Mouse (Mus musculus): Measurements from ENCODE around the gene Fibp. TPM values are rescaled to one million over a fixed set of nuclear protein-coding genes. Genes with fewer than 3 reads are reported as not detected.

The Fibp gene
- polyA plus RNA-seq, 1 experiment from 2014 or later, result 108 TPM

- peaks cover 14% of the 10 kb centered on the region for H3K4me1 ChIP-seq (ENCODE audit: control insufficient read depth, insufficient read depth, low read length)
- H3K9ac ChIP-seq (ENCODE audit: low read length), result no peak overlapping the region
- no peak overlapping the region for H3K27ac ChIP-seq (ENCODE audit: low read length)
- H3K27me3 ChIP-seq (ENCODE audit: control insufficient read depth, insufficient read depth, low read length), result no peaks in the 10 kb centered on the region
- no peak for ATAC-seq (replicated peaks; ENCODE audit: extremely low read depth, insufficient read depth, low FRiP score)
- peaks cover 46% of the 10 kb centered on the region for H3K36me3 ChIP-seq (ENCODE audit: control insufficient read depth, insufficient read depth)
- H3K4me2 ChIP-seq (ENCODE audit: low read depth, low read length), result no peak overlapping the region
- no peak overlapping the region for H3K4me3 ChIP-seq (ENCODE audit: low read length)
- WGBS, result 81% methylated on average over 16 of the region's 16 CpGs
- no peaks in the 10 kb centered on the region for H3K9me3 ChIP-seq (replicated peaks; ENCODE audit: control insufficient read depth, low read length)
Observed at GRCm38 (mm10) chr19:5496052-5496370, 35.6 kb downstream of the Fibp start.

DNA sequence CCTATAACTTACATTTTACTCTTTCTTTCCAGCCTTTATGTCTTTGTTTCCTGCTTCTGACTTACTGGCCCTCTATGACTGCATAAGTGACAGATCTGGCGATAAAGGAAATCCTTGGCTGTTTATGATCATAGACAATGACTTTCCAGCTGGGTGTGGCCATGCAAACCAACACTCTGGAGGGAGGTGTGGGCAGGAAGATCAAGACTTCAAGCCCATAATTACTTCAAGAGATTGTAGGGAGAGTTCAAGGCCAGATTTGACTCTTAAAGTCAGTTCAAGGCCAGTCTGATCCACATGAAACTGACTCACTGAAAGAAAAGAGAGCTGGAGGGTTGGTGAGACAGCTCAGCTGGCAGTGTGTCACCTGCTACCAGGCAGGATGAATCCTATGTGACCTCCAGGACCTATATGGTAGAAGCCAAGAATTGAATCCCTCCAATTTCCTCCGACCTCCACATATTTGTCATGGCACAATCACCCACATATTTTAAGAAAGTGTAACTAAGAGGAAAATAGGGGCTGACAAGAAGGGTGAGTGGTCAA lies 40.0 kb downstream of the Fibp start:
- Histone ChIP-seq H3K9me3 (replicated peaks; ENCODE audit: control insufficient read depth, low read length) (no peaks in the 10 kb centered on the region), H3K9ac (ENCODE audit: low read length) (no peak overlapping the region), H3K36me3 (ENCODE audit: control insufficient read depth, insufficient read depth) (peaks cover 26% of the 10 kb centered on the region), H3K27me3 (ENCODE audit: control insufficient read depth, insufficient read depth, low read length) (no peaks in the 10 kb centered on the region), H3K27ac (ENCODE audit: low read length) (no peak overlapping the region), H3K4me2 (ENCODE audit: low read depth, low read length) (no peak overlapping the region), H3K4me3 (ENCODE audit: low read length) (no peak overlapping the region), H3K4me1 (ENCODE audit: control insufficient read depth, insufficient read depth, low read length) (no peaks in the 10 kb centered on the region)
- ATAC-seq (replicated peaks; ENCODE audit: extremely low read depth, insufficient read depth, low FRiP score), result no peak
- 80% methylated on average over 2 of the region's 2 CpGs for WGBS

GRCm38 (mm10) chr19:5503687-5504086 lies 43.3 kb downstream of the Fibp start, which contains the start of gene 1700020D05Rik:
TSS of gene 1700020D05Rik (minus strand) at chr19:5503787.
- Histone ChIP-seq H3K9me3 (replicated peaks; ENCODE audit: control insufficient read depth, low read length) (no peaks in the 10 kb centered on the region), H3K27ac (ENCODE audit: low read length) (no peak within 1 kb of the TSS), H3K36me3 (ENCODE audit: control insufficient read depth, insufficient read depth) (0 out of 2 replicates have a peak, but pooled peaks cover 5% of the 10 kb centered on the region), H3K4me2 (ENCODE audit: low read depth, low read length) (no peak within 1 kb of the TSS), H3K4me3 (ENCODE audit: low read length) (no peak within 1 kb of the TSS), H3K27me3 (ENCODE audit: control insufficient read depth, insufficient read depth, low read length) (no peaks in the 10 kb centered on the region), H3K4me1 (ENCODE audit: control insufficient read depth, insufficient read depth, low read length) (no peaks in the 10 kb centered on the region), H3K9ac (ENCODE audit: low read length) (no peak within 1 kb of the TSS)
- no peak for ATAC-seq (replicated peaks; ENCODE audit: extremely low read depth, insufficient read depth, low FRiP score)
- WGBS, result 61% methylated on average over 17 of the region's 17 CpGs

DNA sequence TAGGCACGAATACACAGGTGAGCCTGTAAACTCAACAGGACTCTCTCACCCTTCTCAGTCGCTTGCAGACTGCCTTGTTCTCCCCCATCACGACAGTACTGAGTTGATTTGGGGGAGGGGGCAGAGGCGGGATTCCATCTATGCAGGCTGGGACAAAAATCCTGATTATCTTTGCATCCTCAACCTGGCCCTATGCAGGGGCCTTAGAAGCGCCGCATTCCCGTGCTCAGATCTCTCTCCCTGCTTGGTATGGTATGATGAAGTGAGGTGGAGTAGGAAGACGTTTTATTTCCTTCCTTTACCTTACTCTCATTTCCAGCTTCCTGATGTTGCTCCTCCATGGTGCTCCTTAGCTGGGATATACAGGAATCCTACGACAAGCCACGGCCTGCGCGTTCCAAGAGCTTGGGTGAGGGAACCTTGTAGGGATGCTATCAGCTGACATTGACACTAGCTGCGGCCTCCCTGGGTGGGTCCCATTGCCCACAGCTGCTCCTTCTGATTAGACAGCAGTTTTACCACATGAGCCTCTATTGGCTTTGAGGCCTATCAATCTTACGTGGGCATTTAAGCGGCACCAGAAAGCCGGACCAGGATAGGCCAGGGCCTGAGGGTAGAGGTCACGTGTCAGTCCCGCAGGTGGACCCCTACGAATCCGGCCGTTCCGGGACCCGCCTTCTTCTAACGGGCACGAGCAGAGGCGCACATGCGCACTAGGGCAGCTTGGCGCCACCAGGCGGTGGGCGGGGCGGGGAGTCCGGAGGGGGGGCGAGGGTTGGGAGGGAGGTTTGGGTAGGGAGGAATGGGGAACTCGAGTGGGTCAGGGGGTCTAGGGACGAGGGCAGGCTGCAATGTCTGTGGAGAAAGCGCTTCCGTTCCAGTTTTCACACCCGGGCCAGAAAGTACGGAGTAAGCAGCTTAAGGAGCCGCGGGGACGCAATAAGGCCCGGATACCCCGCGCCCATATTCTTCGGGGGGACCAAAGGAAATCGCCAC lies 49.9 kb downstream of the Fibp start, which contains the start of gene Snx32:
TSS of gene Snx32 (minus strand) at position 508 of the 996 bp plus-strand sequence.
- ATAC-seq (replicated peaks; ENCODE audit: extremely low read depth, insufficient read depth, low FRiP score), result peak; percentile 99

GRCm38 (mm10) chr19:5511074-5511632 lies 50.7 kb downstream of the Fibp start:
- H3K4me2 ChIP-seq (ENCODE audit: low read depth, low read length), result peak overlapping the region; percentile 95
- no peaks in the 10 kb centered on the region for H3K27me3 ChIP-seq (ENCODE audit: control insufficient read depth, insufficient read depth, low read length)
- H3K27ac ChIP-seq (ENCODE audit: low read length), result peak overlapping the region; percentile 15
- 43% methylated on average over 15 of the region's 15 CpGs for WGBS
- peaks cover 26% of the 10 kb centered on the region for H3K4me1 ChIP-seq (ENCODE audit: control insufficient read depth, insufficient read depth, low read length)
- peak overlapping the region; percentile 66 for H3K9ac ChIP-seq (ENCODE audit: low read length)
- H3K36me3 ChIP-seq (ENCODE audit: control insufficient read depth, insufficient read depth), result no peaks in the 10 kb centered on the region
- H3K9me3 ChIP-seq (replicated peaks; ENCODE audit: control insufficient read depth, low read length), result no peaks in the 10 kb centered on the region
- ATAC-seq (replicated peaks; ENCODE audit: extremely low read depth, insufficient read depth, low FRiP score), result no peak; the same call in 1 of the 2 replicates
- H3K4me3 ChIP-seq (ENCODE audit: low read length), result peak overlapping the region; percentile 54

More for the DNA sequence above, 49.9 kb downstream of the Fibp start, which contains the start of gene Snx32:
- Histone ChIP-seq H3K4me2 (ENCODE audit: low read depth, low read length) (peak within 1 kb of the TSS; percentile 95), H3K9me3 (replicated peaks; ENCODE audit: control insufficient read depth, low read length) (no peaks in the 10 kb centered on the region), H3K27ac (ENCODE audit: low read length) (peak within 1 kb of the TSS; percentile 72), H3K4me1 (ENCODE audit: control insufficient read depth, insufficient read depth, low read length) (peaks cover 26% of the 10 kb centered on the region), H3K4me3 (ENCODE audit: low read length) (peak within 1 kb of the TSS; percentile 54), H3K9ac (ENCODE audit: low read length) (peak within 1 kb of the TSS; percentile 77), H3K27me3 (ENCODE audit: control insufficient read depth, insufficient read depth, low read length) (no peaks in the 10 kb centered on the region), H3K36me3 (ENCODE audit: control insufficient read depth, insufficient read depth) (no peaks in the 10 kb centered on the region)
- 2% methylated on average over 47 of the region's 47 CpGs for WGBS

DNA sequence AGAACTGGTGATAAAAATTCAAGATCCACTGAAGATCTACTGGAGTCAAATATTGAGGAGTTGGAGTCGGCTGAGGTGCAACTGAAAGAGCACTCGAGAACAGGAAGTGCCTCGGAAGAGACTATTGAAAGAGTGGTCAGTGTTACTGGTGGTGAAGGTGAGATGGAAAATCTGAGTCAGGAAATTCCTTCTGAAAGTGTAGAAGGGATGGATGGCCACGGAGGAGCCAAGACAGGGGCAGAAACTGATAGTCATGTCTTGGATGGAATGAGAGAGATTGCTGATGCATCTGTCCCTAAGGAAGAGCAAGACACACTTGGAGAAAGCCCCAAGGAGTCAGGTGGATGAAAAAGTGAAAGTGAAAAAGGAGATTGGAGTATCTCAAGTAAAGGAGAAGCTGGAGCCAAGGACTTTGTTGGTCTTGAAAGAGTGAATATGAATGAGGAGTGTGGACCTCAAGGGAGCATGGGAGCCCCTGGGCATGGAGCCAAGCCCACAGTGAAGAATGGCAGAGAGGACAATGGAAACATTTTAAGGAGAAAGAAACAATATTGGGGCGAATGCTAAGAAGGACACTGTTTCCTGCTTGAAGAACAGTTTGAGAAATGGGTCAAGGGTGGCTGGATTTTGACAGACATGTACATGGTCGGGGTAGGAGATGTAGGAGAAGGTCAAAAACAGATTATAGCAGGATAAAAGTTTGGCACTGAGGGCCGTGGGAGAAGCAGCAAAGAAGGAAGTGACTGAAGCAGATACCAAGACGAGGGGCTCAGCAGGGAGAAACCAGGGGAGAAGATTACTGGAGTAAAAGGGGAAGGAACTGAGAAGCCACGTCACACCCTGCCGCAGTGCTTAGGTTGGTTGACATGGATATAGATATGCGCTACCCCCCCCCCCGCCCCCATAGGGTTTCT lies 51.9 kb downstream of the Fibp start:
- Histone ChIP-seq H3K27ac (ENCODE audit: low read length) (peak overlapping the region; percentile 46), H3K27me3 (ENCODE audit: control insufficient read depth, insufficient read depth, low read length) (no peaks in the 10 kb centered on the region), H3K4me1 (ENCODE audit: control insufficient read depth, insufficient read depth, low read length) (peaks cover 26% of the 10 kb centered on the region), H3K36me3 (ENCODE audit: control insufficient read depth, insufficient read depth) (no peaks in the 10 kb centered on the region), H3K4me3 (ENCODE audit: low read length) (peak overlapping the region; percentile 10; the same call in 1 of the 2 replicates), H3K9me3 (replicated peaks; ENCODE audit: control insufficient read depth, low read length) (no peaks in the 10 kb centered on the region), H3K9ac (ENCODE audit: low read length) (no peak overlapping the region), H3K4me2 (ENCODE audit: low read depth, low read length) (peak overlapping the region; percentile 49)
- no peak for ATAC-seq (replicated peaks; ENCODE audit: extremely low read depth, insufficient read depth, low FRiP score)
- 60% methylated on average over 12 of the region's 12 CpGs for WGBS

GRCm38 (mm10) chr19:5513005-5513349 lies 52.6 kb downstream of the Fibp start:
- Histone ChIP-seq H3K4me2 (ENCODE audit: low read depth, low read length) (no peak overlapping the region), H3K4me3 (ENCODE audit: low read length) (no peak overlapping the region), H3K9me3 (replicated peaks; ENCODE audit: control insufficient read depth, low read length) (no peaks in the 10 kb centered on the region), H3K36me3 (ENCODE audit: control insufficient read depth, insufficient read depth) (no peaks in the 10 kb centered on the region), H3K4me1 (ENCODE audit: control insufficient read depth, insufficient read depth, low read length) (peaks cover 26% of the 10 kb centered on the region), H3K27me3 (ENCODE audit: control insufficient read depth, insufficient read depth, low read length) (no peaks in the 10 kb centered on the region), H3K27ac (ENCODE audit: low read length) (no peak overlapping the region; the same call in 1 of the 2 replicates), H3K9ac (ENCODE audit: low read length) (no peak overlapping the region)
- 76% methylated on average over 3 of the region's 3 CpGs for WGBS
- no peak for ATAC-seq (replicated peaks; ENCODE audit: extremely low read depth, insufficient read depth, low FRiP score)
